In the genomic region with DNA sequence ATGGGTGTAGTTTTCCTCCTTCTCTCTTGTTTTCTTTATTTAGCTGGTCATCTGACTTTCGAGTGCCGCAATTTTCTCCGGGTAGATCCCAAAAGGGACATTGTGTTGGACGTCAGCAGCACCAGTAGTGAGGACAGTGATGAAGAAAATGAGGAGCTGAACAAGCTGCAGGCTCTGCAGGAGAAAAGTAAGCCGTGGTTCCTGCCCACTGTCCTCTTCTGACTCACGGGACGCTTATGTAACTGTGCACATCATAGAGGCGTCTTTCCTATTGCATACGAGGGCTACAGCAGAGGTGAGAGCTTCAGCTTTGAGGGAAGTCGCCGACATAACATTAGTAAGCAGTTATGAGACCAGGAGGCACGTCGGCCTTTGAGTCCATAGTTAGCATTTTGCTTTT, we compare ENCODE assay signal across 31 mouse cellular contexts. TPM values are rescaled to one million over a fixed set of nuclear protein-coding genes. Genes with fewer than 3 reads are reported as not detected.
"Had no signal": no experiment of that assay in that cellular context is flagged by ENCODE, and none has a peak within 500 bp of the region (broad histone marks: within the 10 kb centered on the region; RNA-seq: fewer than 3 reads in every experiment).

No protein-coding gene starts in this region.

- H3K4me2 ChIP-seq: heart, embryonic 12.5 days; hindbrain, embryonic 12.5 days; hindbrain, embryonic 14.5 days; intestine, embryonic 15.5 days; limb, embryonic 12.5 days; liver, embryonic 11.5 days; liver, embryonic 13.5 days had no signal

- H3K9me3 ChIP-seq: intestine, embryonic 15.5 days had no signal

- H3K27ac ChIP-seq: heart, adult 2 months; hindbrain, embryonic 10.5 days; hindbrain, embryonic 12.5 days; hindbrain, embryonic 14.5 days; intestine, embryonic 15.5 days; layer of hippocampus, adult 2 months; limb, embryonic 10.5 days; limb, embryonic 12.5 days; liver, embryonic 13.5 days had no signal

- H3K9ac ChIP-seq: heart, embryonic 12.5 days; hindbrain, embryonic 12.5 days; hindbrain, embryonic 14.5 days; intestine, embryonic 15.5 days; limb, embryonic 12.5 days; liver, embryonic 13.5 days had no signal

- H3K27me3 ChIP-seq: heart, embryonic 12.5 days; hindbrain, embryonic 12.5 days; intestine, embryonic 15.5 days; limb, embryonic 12.5 days; liver, embryonic 13.5 days had no signal

- H3K4me3 ChIP-seq: heart, adult 2 months; heart, embryonic 12.5 days; hindbrain, embryonic 10.5 days; hindbrain, embryonic 12.5 days; intestine, embryonic 15.5 days; layer of hippocampus, adult 2 months; limb, embryonic 10.5 days; limb, embryonic 12.5 days; liver, embryonic 13.5 days had no signal

- H3K4me1 ChIP-seq: heart, embryonic 12.5 days; hindbrain, embryonic 10.5 days; hindbrain, embryonic 12.5 days; intestine, embryonic 15.5 days; limb, embryonic 10.5 days; limb, embryonic 12.5 days; liver, embryonic 13.5 days had no signal

- ATAC-seq: hindbrain, embryonic 16.5 days; inflammation-experienced regulatory T-cells, adult 6 months; intestine, embryonic 15.5 days; intestine, postnatal 0 days had no signal

- DNase-seq: gastrocnemius, postnatal 14 days; gastrocnemius, postnatal 36 days; heart, adult 11 months; heart, adult 2 months; heart, postnatal 10 days; heart, postnatal 4 days; kidney, adult 18-20 months; kidney, adult 8-10 months; kidney, postnatal 10 days; kidney, postnatal 25 days; kidney, postnatal 4 days; liver; liver, embryonic 13.5 days had no signal

RNA-seq across cellular contexts. Expression of gene Shisal2b, which starts 30.9 kb away (rescaled TPM):
- total RNA-seq: gastrocnemius, adult 18-20 months; gastrocnemius, adult 8-10 months; gastrocnemius, postnatal 14 days; gastrocnemius, postnatal 36 days; heart, adult 2 months; heart, postnatal 25 days had no signal
- polyA plus RNA-seq: gonadal fat pad, adult 2 months; heart, adult 2 months; heart, embryonic 14.5 days; heart, embryonic 16.5 days; hindbrain, embryonic 10.5 days; limb, embryonic 12.5 days; liver, embryonic 13.5 days had no signal
